Mouse (Mus musculus): ENCODE data around the gene Vps9d1.

DNA sequence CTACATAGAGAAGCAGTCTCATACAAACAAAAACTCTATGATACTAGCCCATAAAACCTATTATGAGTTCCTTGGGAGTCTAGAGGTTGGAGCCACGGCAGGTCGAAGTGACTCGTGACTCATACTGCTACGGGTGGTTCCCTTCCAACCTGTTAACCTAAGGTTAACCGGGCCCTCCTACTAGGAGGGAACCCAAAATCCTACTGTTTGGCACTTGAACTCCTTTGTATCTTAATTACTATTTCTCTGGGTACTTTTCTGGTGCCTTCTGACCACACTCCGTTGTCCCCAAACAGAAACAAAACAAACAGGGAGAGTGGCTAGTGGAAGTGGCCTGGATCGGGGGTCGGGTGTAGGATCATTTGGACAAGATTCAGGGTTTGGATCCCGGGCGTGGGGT lies 42.3 kb downstream of the Vps9d1 start:
- TF ChIP-seq CTCF (conservative IDR thresholded peaks at IDR 0.05; ENCODE audit: insufficient read depth, insufficient read length, low read depth, low read length) (no peak), POLR2A (IDR thresholded peaks at IDR 0.05; ENCODE audit: low read depth, low read length) (no peak)
